Mouse (Mus musculus) 3T3-L1 (cell line): Measurements from ENCODE around the gene Arpp19.

Experiments used
- DNase-seq: peaks from one replicate; pipeline ENCODE4 v3.0.0-alpha.2; 2015; ENCODE audit warnings: low read depth, low spot score

The Arpp19 gene

DNA sequence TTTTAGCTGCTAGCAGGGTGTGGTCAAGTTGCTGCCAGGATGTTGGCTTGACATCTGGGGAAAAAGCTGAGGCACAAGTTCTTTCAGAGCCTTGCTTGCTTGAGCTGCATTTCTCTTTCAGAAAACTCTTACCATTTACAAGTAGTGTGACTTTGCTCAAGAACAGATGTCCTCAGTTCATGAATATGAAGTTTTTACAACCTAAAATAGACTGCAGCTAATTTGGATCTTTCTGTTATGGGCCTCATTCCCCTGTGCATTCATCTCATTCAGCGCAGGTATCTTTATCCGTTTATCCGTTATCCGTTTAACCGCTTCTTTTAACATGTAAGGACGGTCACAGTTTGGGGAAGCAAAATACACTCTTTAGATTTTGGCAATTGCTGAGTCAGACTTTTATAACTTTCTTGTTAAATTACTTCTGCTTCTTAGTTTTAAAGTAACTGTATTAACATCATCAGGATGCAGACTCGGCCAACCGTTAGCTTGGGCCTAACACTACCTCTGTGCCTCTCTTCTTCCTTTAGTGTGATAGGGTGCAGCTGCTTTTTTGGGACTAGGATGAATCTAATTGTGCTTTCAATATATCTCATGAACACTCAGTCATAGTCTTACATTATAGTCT, 62.9 kb downstream of the Arpp19 start:
- no peak for DNase-seq

GRCm38 (mm10) chr9:75102131-75102530, 64.7 kb downstream of the Arpp19 start:
- DNase-seq, result no peak
